Mouse (Mus musculus) hindbrain, postnatal 0 days (tissue): ENCODE measurements around the gene Cwc25. TPM values are rescaled to one million over a fixed set of nuclear protein-coding genes. Genes with fewer than 3 reads are reported as not detected.

ENCODE experiments used
- ATAC-seq: fragments of 200-750 bp; cut with Nextera tagmentation; 2 replicates; pipeline ENCODE4 v1.8.0; 2017; ENCODE audit warnings: mild to moderate bottlenecking, moderate TSS enrichment, moderate library complexity
- DNase-seq: peaks from one replicate; pipeline ENCODE4 v3.0.0-alpha.2; 2015; ENCODE audit warnings: low spot score
- H3K27ac ChIP-seq: fragments of 300-500 bp; sonication (generic); 2 replicates; pipeline ENCODE4 v1.5.1; 2014; ENCODE audit warnings: mild to moderate bottlenecking
- H3K27me3 ChIP-seq: fragments of 300-500 bp; sonication (generic); 2 replicates; pipeline ENCODE4 v1.6.1; 2014; ENCODE audit warnings: low read length, mixed read lengths; ENCODE audit not compliant: insufficient read depth
- H3K36me3 ChIP-seq: fragments of 300-500 bp; sonication (generic); 2 replicates; pipeline ENCODE4 v1.6.1; 2014; ENCODE audit warnings: low read length, mixed read lengths; ENCODE audit not compliant: insufficient read depth
- H3K4me1 ChIP-seq: fragments of 300-500 bp; sonication (generic); 2 replicates; pipeline ENCODE4 v1.6.1; 2014; ENCODE audit warnings: antibody characterized with exemption, low read length, mixed read lengths; ENCODE audit not compliant: insufficient read depth
- H3K4me2 ChIP-seq: fragments of 300-500 bp; sonication (generic); 2 replicates; pipeline ENCODE4 v1.6.1; 2014; ENCODE audit warnings: low read depth, mild to moderate bottlenecking, low read length, moderate library complexity, mixed read lengths
- H3K4me3 ChIP-seq: fragments of 300-500 bp; sonication (generic); 2 replicates; pipeline ENCODE4 v1.5.1; 2014; ENCODE audit warnings: low read length
- H3K9ac ChIP-seq: fragments of 300-500 bp; sonication (generic); replicated peaks from 2 replicates; pipeline ENCODE4 v1.6.1; 2014; ENCODE audit warnings: mild to moderate bottlenecking, low read length, moderate library complexity, mixed read lengths
- H3K9me3 ChIP-seq: fragments of 300-500 bp; sonication (generic); 2 replicates; pipeline ENCODE4 v1.6.1; 2016; ENCODE audit warnings: low read length, mixed read lengths
- CTCF ChIP-seq: IDR thresholded peaks from 2 replicates; pipeline ENCODE4 v1.5.1; 2016; ENCODE audit warnings: antibody characterized with exemption, control low read depth, low read depth
- WGBS: fragments of 180-500 bp; shearing (Covaris S2); extraction: QIAGEN DNeasy Blood & Tissue Kit; methylation state at CpG from one replicate; pipeline ENCODE4 v1.1.7; 2014; 5-methylcytosine and 5-hydroxymethylcytosine counted together
- polyA plus RNA-seq: library from polyadenylated mRNA; unstranded; fragments of >200 nt; fragmentation: Nextera tagmentation; extraction: Ambion mirVana; gene quantifications from 2 replicates; pipeline ENCODE4 v1.2.1, GENCODE M21; 2015
- total RNA-seq: library from RNA; depleted of rRNA; stranded (reverse); fragments of >200 nt; gene quantifications from 2 replicates; pipeline ENCODE4 v1.2.3, GENCODE M21; 2014

The Cwc25 gene
- total and polyA plus RNA-seq, 2 experiments from 2014 or later = 11.9 to 14.2 TPM

- WGBS = 60% methylated on average over 10 of the region's 10 CpGs
These were observed 32.7 kb downstream of the Cwc25 start for GRCm38 (mm10) chr11:97733689-97734088.

DNA sequence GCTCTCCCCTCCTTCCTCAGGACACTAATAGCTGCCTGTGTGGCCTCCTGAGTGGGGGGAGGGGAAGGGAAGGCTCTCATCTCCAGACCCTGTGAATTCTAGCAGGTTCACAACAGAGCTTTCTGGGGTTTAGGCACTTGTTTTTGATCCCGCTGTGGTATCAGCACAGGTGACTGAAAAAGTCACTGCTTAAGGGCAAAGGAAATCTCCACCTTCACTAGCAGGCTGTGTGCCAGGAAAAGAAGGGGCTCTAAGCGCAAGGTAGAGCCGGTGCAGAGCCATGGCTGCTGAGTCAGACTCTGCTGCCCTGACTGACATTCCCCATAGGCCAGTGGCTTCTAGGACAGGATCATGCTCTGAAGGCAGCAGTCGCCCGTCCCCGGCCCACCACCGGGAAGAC lies 37.6 kb downstream of the Cwc25 start:
- Histone ChIP-seq H3K4me2 (no peak overlapping the region), H3K27me3 (no peaks in the 10 kb centered on the region), H3K27ac (no peak overlapping the region), H3K4me1 (no peaks in the 10 kb centered on the region), H3K9me3 (no peaks in the 10 kb centered on the region), H3K4me3 (no peak overlapping the region), H3K36me3 (peaks cover 65% of the 10 kb centered on the region), H3K9ac (no peak overlapping the region)
- 94% methylated on average over 7 of the region's 7 CpGs for WGBS
- no peak for DNase-seq
- ATAC-seq = no peak
- no peak for TF ChIP-seq CTCF

More at GRCm38 (mm10) chr11:97733689-97734088, 32.7 kb downstream of the Cwc25 start:
- H3K36me3 ChIP-seq = peaks cover 27% of the 10 kb centered on the region
- H3K9ac ChIP-seq = no peak overlapping the region
- H3K4me3 ChIP-seq = no peak overlapping the region
- H3K9me3 ChIP-seq = no peaks in the 10 kb centered on the region
- no peak for ATAC-seq
- no peak overlapping the region for H3K4me2 ChIP-seq
- TF ChIP-seq CTCF = no peak
- no peak overlapping the region for H3K27ac ChIP-seq
- no peaks in the 10 kb centered on the region for H3K27me3 ChIP-seq
- no peak for DNase-seq
- H3K4me1 ChIP-seq = no peaks in the 10 kb centered on the region

GRCm38 (mm10) chr11:97728311-97728710 lies 38.0 kb downstream of the Cwc25 start:
- DNase-seq (no peak), ATAC-seq (no peak)
- no peaks in the 10 kb centered on the region for H3K9me3 ChIP-seq
- H3K9ac ChIP-seq = no peak overlapping the region
- no peak overlapping the region for H3K27ac ChIP-seq
- TF ChIP-seq CTCF = no peak
- H3K4me1 ChIP-seq = no peaks in the 10 kb centered on the region
- no peaks in the 10 kb centered on the region for H3K27me3 ChIP-seq
- H3K36me3 ChIP-seq = peaks cover 69% of the 10 kb centered on the region
- 87% methylated on average over 7 of the region's 7 CpGs for WGBS
- H3K4me3 ChIP-seq = no peak overlapping the region
- no peak overlapping the region for H3K4me2 ChIP-seq

DNA sequence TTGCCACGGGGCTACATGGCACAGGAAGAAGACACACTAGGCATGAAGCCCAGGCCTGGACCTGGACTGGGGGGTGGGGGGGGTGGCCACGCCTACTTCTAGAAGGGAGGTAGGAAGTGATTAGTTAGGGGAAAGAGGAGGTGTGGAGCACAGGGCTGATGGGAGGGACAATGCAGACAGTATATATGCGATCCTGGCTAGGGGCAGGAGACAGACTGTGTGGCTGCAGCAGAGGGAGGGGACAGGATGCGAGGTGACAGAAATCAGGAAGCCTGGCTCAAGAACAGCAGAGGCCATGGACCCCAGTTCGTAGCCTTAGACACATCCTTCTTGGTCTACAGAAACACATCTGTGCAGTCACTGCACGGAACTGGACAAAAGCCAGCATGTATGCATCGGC lies 42.6 kb downstream of the Cwc25 start:
- Histone ChIP-seq H3K9me3 (no peaks in the 10 kb centered on the region), H3K27ac (no peak overlapping the region), H3K4me3 (no peak overlapping the region), H3K36me3 (peaks cover 80% of the 10 kb centered on the region), H3K27me3 (no peaks in the 10 kb centered on the region), H3K4me1 (no peaks in the 10 kb centered on the region), H3K9ac (no peak overlapping the region), H3K4me2 (no peak overlapping the region)
- WGBS = 77% methylated on average over 7 of the region's 7 CpGs
- DNase-seq (no peak), ATAC-seq (no peak)
- no peak for TF ChIP-seq CTCF

DNA sequence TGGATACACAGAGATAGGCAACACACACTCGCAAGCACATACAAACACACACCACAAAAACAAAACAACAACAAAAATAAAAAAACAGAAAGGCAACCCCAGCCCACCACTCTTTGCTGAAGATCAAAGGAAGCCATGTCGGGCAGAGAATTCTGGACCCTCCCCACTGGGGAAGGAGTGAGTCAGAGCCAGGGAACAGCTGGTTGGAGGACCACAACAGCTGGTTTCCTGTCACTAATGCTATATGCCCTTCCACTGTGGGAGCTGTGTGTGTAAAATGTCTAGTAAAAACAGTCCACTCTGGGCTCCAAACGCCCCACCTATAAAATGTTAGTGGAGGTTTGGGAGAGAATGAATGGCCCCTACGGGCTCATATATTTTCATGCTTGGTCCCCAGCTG lies 45.0 kb downstream of the Cwc25 start:
- peaks cover 75% of the 10 kb centered on the region for H3K36me3 ChIP-seq
- no peak for TF ChIP-seq CTCF
- WGBS = 95% methylated on average over 4 of the region's 4 CpGs
- DNase-seq (no peak), ATAC-seq (no peak)
- no peaks in the 10 kb centered on the region for H3K27me3 ChIP-seq
- no peak overlapping the region for H3K27ac ChIP-seq
- no peaks in the 10 kb centered on the region for H3K9me3 ChIP-seq
- no peak overlapping the region for H3K9ac ChIP-seq
- no peak overlapping the region for H3K4me3 ChIP-seq
- no peaks in the 10 kb centered on the region for H3K4me1 ChIP-seq
- H3K4me2 ChIP-seq = no peak overlapping the region

- no peak for DNase-seq
These were observed 47.3 kb downstream of the Cwc25 start for GRCm38 (mm10) chr11:97719041-97719440.

GRCm38 (mm10) chr11:97718281-97718860 lies 48.0 kb downstream of the Cwc25 start:
- Histone ChIP-seq H3K27ac (no peak overlapping the region), H3K4me2 (no peak overlapping the region), H3K36me3 (peaks cover 60% of the 10 kb centered on the region), H3K4me3 (no peak overlapping the region), H3K9me3 (no peaks in the 10 kb centered on the region), H3K9ac (no peak overlapping the region), H3K4me1 (no peaks in the 10 kb centered on the region), H3K27me3 (no peaks in the 10 kb centered on the region)
- no peak for DNase-seq
- no peak for TF ChIP-seq CTCF
- WGBS = 83% methylated on average over 15 of the region's 15 CpGs
- no peak for ATAC-seq

More at GRCm38 (mm10) chr11:97719041-97719440, 47.3 kb downstream of the Cwc25 start:
- Histone ChIP-seq H3K27me3 (no peaks in the 10 kb centered on the region), H3K4me2 (no peak overlapping the region), H3K9ac (no peak overlapping the region), H3K4me1 (no peaks in the 10 kb centered on the region), H3K36me3 (peaks cover 61% of the 10 kb centered on the region), H3K27ac (no peak overlapping the region), H3K4me3 (no peak overlapping the region), H3K9me3 (no peaks in the 10 kb centered on the region)
- no peak for ATAC-seq
- WGBS = 91% methylated on average over 4 of the region's 4 CpGs
- TF ChIP-seq CTCF = no peak
